ENCODE assay signal across 8 mouse cellular contexts in genomic region chr5:90365141-90365951, GRCm38 (mm10). TPM values are rescaled to one million over a fixed set of nuclear protein-coding genes. Genes with fewer than 3 reads are reported as not detected.
DNase-seq lines count a peak whose midpoint lies in the region; ATAC-seq lines count a peak whose summit lies in the region.

No protein-coding gene starts in this region.

- ATAC-seq in embryonic facial prominence, embryonic 11.5 days (replicated peaks; ENCODE audit: insufficient number of reproducible peaks, low FRiP score, low TSS enrichment, low read depth): peak; percentile 47
- ATAC-seq in limb, embryonic 15.5 days (ENCODE audit: insufficient number of reproducible peaks, low FRiP score, low TSS enrichment, low read depth): 0 out of 2 replicates have a peak, but pooled peaks have one; percentile 15
- peak; percentile 26 for ATAC-seq in midbrain, embryonic 16.5 days

- peak overlapping the region; percentile 94 for H3K4me3 ChIP-seq in embryonic facial prominence, embryonic 11.5 days (ENCODE audit: low read depth, low read length)
- H3K4me3 ChIP-seq in limb, embryonic 15.5 days: peak overlapping the region; percentile 89
- H3K4me3 ChIP-seq in midbrain, embryonic 16.5 days (ENCODE audit: low read depth, low read length): peak overlapping the region; percentile 95

- H3K4me2 ChIP-seq in embryonic facial prominence, embryonic 11.5 days (ENCODE audit: low read depth, low read length): peak overlapping the region; percentile 52
- H3K4me2 ChIP-seq in limb, embryonic 15.5 days: peak overlapping the region; percentile 60
- peak overlapping the region; percentile 62 for H3K4me2 ChIP-seq in midbrain, embryonic 16.5 days (ENCODE audit: low read length)

- H3K4me1 ChIP-seq in embryonic facial prominence, embryonic 11.5 days (ENCODE audit: control insufficient read depth, insufficient read depth, low read length): no peaks in the 10 kb centered on the region
- H3K4me1 ChIP-seq in limb, embryonic 15.5 days: peaks cover 17% of the 10 kb centered on the region
- peaks cover 28% of the 10 kb centered on the region for H3K4me1 ChIP-seq in midbrain, embryonic 16.5 days (ENCODE audit: control insufficient read depth, insufficient read depth, low read length)

- peak overlapping the region; percentile 96 for H3K9ac ChIP-seq in embryonic facial prominence, embryonic 11.5 days (replicated peaks; ENCODE audit: low read length)
- peak overlapping the region; percentile 91 for H3K9ac ChIP-seq in limb, embryonic 15.5 days
- peak overlapping the region; percentile 86 for H3K9ac ChIP-seq in midbrain, embryonic 16.5 days (ENCODE audit: low read depth, low read length)

- peak overlapping the region; percentile 99 for H3K27ac ChIP-seq in embryonic facial prominence, embryonic 11.5 days (replicated peaks; ENCODE audit: low read depth, low read length)
- peak overlapping the region; percentile 99 for H3K27ac ChIP-seq in limb, embryonic 15.5 days
- H3K27ac ChIP-seq in midbrain, embryonic 16.5 days (ENCODE audit: low read length): peak overlapping the region; percentile 96

- peak; percentile 63 for DNase-seq in 416B (ENCODE audit: low read depth)
- peak; percentile 73 for DNase-seq in adrenal gland, postnatal 14 days
- DNase-seq in embryonic facial prominence, embryonic 11.5 days (ENCODE audit: low spot score): peak; percentile 60
- DNase-seq in heart, adult 18-20 months: peak; percentile 48 to 67
- peak; percentile 40 to 59 for DNase-seq in kidney, adult 8-10 months
- DNase-seq in spleen, postnatal 36 days (ENCODE audit: low spot score in 2 of 2): peak; percentile 41 to 62

- no peaks in the 10 kb centered on the region for H3K36me3 ChIP-seq in embryonic facial prominence, embryonic 11.5 days (replicated peaks; ENCODE audit: control insufficient read depth, insufficient read depth, low read depth, low read length)
- no peaks in the 10 kb centered on the region for H3K36me3 ChIP-seq in limb, embryonic 15.5 days
- no peaks in the 10 kb centered on the region for H3K36me3 ChIP-seq in midbrain, embryonic 16.5 days (ENCODE audit: control insufficient read depth, insufficient read depth, low read length)

- H3K27me3 ChIP-seq in embryonic facial prominence, embryonic 11.5 days (ENCODE audit: control insufficient read depth, insufficient read depth, low read length): no peaks in the 10 kb centered on the region
- no peaks in the 10 kb centered on the region for H3K27me3 ChIP-seq in limb, embryonic 15.5 days
- no peaks in the 10 kb centered on the region for H3K27me3 ChIP-seq in midbrain, embryonic 16.5 days (ENCODE audit: control insufficient read depth, insufficient read depth, low read depth, low read length)

- H3K9me3 ChIP-seq in embryonic facial prominence, embryonic 11.5 days (replicated peaks; ENCODE audit: control insufficient read depth, low read length): no peaks in the 10 kb centered on the region
- H3K9me3 ChIP-seq in limb, embryonic 15.5 days: no peaks in the 10 kb centered on the region
- H3K9me3 ChIP-seq in midbrain, embryonic 16.5 days (replicated peaks; ENCODE audit: control insufficient read depth, low read length, poor library complexity, severe bottlenecking): no peaks in the 10 kb centered on the region

- under 1% methylated on average over 47 of the region's 61 CpGs for WGBS in embryonic facial prominence, embryonic 11.5 days
- under 1% methylated on average over 49 of the region's 61 CpGs for WGBS in limb, embryonic 15.5 days
- WGBS in midbrain, embryonic 16.5 days: under 1% methylated on average over 51 of the region's 61 CpGs

RNA-seq across cellular contexts. Expression of gene Ankrd17, which starts 1.0 kb away (rescaled TPM):
- total RNA-seq in adrenal gland, postnatal 14 days (2021): 97.8 and 100 TPM in 2 replicates
- 27.8 and 28.8 TPM in 2 replicates for polyA plus RNA-seq in embryonic facial prominence, embryonic 11.5 days (2014; fragmentation: Nextera tagmentation; extraction: Ambion mirVana)
- total RNA-seq in heart, adult 18-20 months (2021): 10 to 100 TPM; 61.8 to 67.9 TPM
- polyA plus RNA-seq in limb, embryonic 15.5 days (2015; fragmentation: Nextera tagmentation; extraction: Ambion mirVana): 20.6 and 23.1 TPM in 2 replicates
- polyA plus RNA-seq in midbrain, embryonic 16.5 days (2015; fragmentation: Nextera tagmentation; extraction: Ambion mirVana): 28.4 and 33.1 TPM in 2 replicates

RNA-seq across cellular contexts. Expression of gene Gm9958, which starts 1.7 kb away (rescaled TPM):
- 2.8 and 3.4 TPM in 2 replicates for total RNA-seq in adrenal gland, postnatal 14 days (2021)
- polyA plus RNA-seq in embryonic facial prominence, embryonic 11.5 days (2014; fragmentation: Nextera tagmentation; extraction: Ambion mirVana): 6.5 and 8.4 TPM in 2 replicates
- under 1 TPM; 0.55 to 0.67 TPM for total RNA-seq in heart, adult 18-20 months (2021)
- polyA plus RNA-seq in limb, embryonic 15.5 days (2015; fragmentation: Nextera tagmentation; extraction: Ambion mirVana): 5.6 TPM in 2 replicates
- polyA plus RNA-seq in midbrain, embryonic 16.5 days (2015; fragmentation: Nextera tagmentation; extraction: Ambion mirVana): 4.8 and 5.4 TPM in 2 replicates

Comparison
In these comparisons a context has a peak if more than half of its experiments do, and no peak if none do; other contexts are left out.
1. Peak in every context shown above with its lines: DNase-seq, ATAC-seq, H3K4me3 ChIP-seq and H3K27ac ChIP-seq.